Mouse (Mus musculus): Measurements from ENCODE around the gene Adgra1. TPM values are rescaled to one million over a fixed set of nuclear protein-coding genes. Genes with fewer than 3 reads are reported as not detected.

Gene Adgra1
- total RNA-seq (2021) = 10 to 100 TPM; 52.6 to 71.6 TPM

DNA sequence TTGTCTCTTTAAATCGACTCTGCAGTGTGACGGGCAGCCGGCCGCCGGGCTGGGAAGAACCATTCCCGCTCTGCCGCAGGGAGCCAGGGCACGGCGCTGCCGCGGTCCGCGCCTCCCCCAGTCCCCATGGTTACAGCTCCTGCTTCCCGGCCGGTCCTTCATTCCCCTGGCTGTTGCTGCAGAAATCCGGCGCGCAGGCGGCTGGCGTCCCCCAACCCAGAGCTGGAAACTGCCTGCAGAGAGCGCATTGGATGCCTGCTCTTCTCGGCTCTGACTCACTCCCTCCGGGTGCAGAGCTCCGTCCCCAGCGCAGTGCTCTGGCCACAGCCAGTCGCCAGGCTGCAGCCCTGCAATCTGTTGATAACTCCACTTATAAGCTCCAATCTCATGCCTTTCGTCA is at the start of gene Adgra1:
Gene Adgra1, plus strand, starts transcription at position 139 of the 400 bp plus-strand sequence.
- DNase-seq (ENCODE audit: low spot score in 2 of 2) = peak; percentile 88 to 96
- intact Hi-C loops (cut with DNase I) = loop anchor here (5.0 kb wide), 1 partner anchor 87 kb away; no protein-coding TSS in a partner anchor

- intact Hi-C loops (cut with DNase I) = no loop called here
- no peak for DNase-seq (ENCODE audit: low spot score in 2 of 2)
Observed at GRCm38 (mm10) chr7:139787382-139787781, 46.6 kb upstream of the Adgra1 start.

DNA sequence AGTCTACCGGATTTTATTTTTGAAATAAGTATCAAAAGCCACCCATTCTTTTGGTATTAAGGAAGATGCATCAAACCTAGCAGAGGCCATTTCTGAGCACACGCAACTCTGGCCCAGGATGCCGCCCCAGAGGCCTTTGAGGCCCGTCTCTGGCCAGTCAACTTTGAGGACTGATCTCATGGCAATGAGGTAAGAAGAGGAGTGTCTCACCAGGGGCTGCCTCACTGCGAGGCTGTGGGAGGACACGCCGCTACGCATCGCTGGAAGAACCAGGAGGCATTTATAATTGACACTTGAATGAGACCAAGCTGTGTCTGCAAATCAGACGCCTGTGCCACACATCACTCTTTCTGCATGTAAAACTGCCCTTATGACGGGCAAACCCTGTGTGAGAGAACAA is 45.0 kb upstream of the Adgra1 start:
- no peak for DNase-seq (ENCODE audit: low spot score in 2 of 2)
- intact Hi-C loops (cut with DNase I) = no loop called here

- intact Hi-C loops (cut with DNase I) = loop anchor here (5.0 kb wide), 1 partner anchor 82 kb away; no protein-coding TSS in a partner anchor
- DNase-seq (ENCODE audit: low spot score in 2 of 2) = no peak
Observed at GRCm38 (mm10) chr7:139789718-139790117, 44.3 kb upstream of the Adgra1 start.

- intact Hi-C loops (cut with DNase I) = loop anchor here (5.0 kb wide), 1 partner anchor 84 kb away; no protein-coding TSS in a partner anchor
- peak; percentile 45 to 86 for DNase-seq (ENCODE audit: low spot score in 2 of 2)
Observed at GRCm38 (mm10) chr7:139791601-139792000, 42.4 kb upstream of the Adgra1 start.

- intact Hi-C loops (cut with DNase I) = no loop called here
- no peak for DNase-seq (ENCODE audit: low spot score in 2 of 2)
Observed at GRCm38 (mm10) chr7:139795004-139795605, 38.9 kb upstream of the Adgra1 start.

DNA sequence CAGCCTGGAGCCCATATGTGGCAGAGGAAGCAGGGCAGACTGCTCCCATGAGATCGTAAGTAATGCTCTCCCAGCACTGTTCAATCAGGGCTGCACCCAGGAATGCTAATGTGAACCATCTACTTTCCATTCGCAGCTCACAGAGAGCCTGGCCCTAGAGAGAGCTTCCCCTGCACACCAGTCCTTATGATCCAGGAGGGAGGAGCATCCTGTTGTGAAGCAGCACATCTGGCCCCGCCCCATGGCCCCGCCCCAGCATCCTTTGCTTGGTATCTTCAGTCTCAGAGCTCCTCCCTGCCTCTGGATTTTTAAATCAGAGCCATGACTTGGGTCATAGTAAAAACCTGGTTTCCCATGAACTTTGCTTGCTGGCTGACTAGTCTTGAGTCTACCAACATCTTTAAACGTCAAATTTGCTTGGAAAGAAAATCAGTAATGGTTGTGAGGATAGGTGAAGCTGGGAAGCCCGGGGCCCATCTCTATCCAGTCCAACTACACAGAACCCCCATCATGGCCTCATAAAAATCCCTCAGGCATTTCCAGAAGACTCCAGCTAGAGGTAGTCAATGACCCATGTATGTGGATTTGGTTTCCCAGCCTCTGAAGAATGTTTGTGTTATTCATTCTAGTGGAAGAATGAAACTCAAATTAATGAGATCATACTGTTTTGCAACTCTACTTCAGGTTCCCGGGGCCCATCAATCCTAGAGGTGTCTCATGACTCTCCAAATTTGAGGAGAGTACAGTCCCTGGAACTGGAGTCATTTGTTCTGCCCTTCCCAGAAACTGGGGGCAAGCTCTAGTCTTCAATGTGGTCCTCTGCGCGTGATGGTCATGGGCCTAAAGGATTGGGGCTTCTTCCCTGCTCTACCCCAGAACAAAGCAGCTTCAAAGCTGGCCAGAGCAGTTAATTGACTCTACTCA is 36.5 kb upstream of the Adgra1 start:
- peak in 1 of 2 experiments; percentile 8 for DNase-seq (ENCODE audit: low spot score in 2 of 2)
- intact Hi-C loops (cut with DNase I) = no loop called here

GRCm38 (mm10) chr7:139806175-139806601 is 27.8 kb upstream of the Adgra1 start:
- intact Hi-C loops (cut with DNase I) = no loop called here
- DNase-seq (ENCODE audit: low spot score in 2 of 2) = peak; percentile 12 to 75

- intact Hi-C loops (cut with DNase I) = no loop called here
Observed at GRCm38 (mm10) chr7:139810036-139810435, 23.9 kb upstream of the Adgra1 start.

GRCm38 (mm10) chr7:139811706-139812105 is 22.3 kb upstream of the Adgra1 start:
- peak in 1 of 2 experiments; percentile 39 for DNase-seq (ENCODE audit: low spot score in 2 of 2)
- intact Hi-C loops (cut with DNase I) = no loop called here

More at GRCm38 (mm10) chr7:139810036-139810435, 23.9 kb upstream of the Adgra1 start:
- no peak for DNase-seq (ENCODE audit: low spot score in 2 of 2)

DNA sequence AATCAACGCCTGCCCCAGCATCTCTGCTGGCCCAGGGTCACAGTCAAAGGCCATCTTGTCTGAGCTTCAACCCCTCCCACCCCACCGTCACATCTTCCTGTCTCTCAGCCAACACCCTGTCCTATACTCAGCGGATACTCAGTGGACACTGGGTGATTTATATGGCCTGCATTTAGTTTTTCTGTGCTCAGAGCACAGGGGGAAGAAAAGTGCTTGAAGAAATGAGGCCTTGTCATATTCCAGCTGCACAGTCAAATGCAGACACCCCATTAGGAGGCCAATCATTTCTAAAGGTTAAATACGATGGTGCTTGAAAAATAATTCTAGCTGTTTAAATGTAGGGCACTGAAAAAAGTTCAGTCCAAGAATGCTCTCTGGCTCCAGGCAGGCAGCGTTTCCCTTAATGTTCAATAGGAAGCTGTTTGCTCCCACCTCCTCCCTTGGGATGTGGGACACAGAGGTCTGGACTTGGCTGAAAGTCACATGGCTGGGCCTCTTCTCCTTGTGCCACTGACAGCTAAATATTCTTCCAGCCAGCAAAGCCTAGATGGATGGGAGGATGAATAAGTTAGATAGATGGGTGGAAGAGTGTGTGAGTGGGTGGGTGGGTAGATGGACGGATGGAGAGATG is 20.3 kb upstream of the Adgra1 start:
- intact Hi-C loops (cut with DNase I) = no loop called here
- DNase-seq (ENCODE audit: low spot score in 2 of 2) = no peak

GRCm38 (mm10) chr7:139822301-139823010 is 11.5 kb upstream of the Adgra1 start:
- peak in 1 of 2 experiments; percentile 73 for DNase-seq (ENCODE audit: low spot score in 2 of 2)
- intact Hi-C loops (cut with DNase I) = no loop called here

DNA sequence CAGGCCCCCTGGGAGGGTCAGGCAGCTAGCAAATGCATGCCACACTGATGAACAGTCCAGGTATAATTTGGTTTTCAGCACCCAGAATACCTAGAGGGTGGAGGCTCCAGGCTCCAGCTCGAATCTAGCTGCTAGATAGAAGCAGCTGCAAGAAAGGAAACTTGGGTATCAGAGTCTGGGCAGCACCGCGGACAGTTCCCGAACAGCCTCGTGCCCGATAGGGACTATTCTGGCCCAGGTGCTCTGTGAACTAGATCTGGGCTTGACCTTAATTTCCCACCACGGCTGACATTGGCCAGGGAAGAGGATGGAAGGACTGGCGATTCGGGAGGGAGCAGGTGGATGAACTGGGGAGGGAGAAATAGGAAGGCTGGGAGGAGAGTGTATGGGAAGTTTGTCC is 6.3 kb upstream of the Adgra1 start:
- intact Hi-C loops (cut with DNase I) = no loop called here
- DNase-seq (ENCODE audit: low spot score in 2 of 2) = no peak

DNA sequence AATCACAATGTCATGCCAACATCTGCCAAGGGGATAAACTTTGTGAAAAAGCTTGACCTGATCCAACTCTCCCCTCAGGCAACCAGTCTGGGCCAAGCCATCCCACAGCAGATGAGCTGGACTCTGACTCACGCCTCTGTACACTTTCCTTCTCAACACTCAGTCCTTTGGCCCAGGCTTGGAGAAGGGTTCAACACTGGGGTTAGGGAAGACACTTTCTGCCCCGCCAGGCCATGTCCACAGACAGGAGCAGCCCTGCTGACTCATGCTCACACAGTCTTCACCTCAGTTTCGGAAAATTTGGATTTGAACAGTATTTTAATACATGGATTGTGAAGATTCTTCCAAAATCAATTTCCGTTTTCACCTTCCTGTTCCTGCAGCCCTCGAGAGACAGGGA is 442 bp upstream of the Adgra1 start:
- peak in 1 of 2 experiments; percentile 32 for DNase-seq (ENCODE audit: low spot score in 2 of 2)
- intact Hi-C loops (cut with DNase I) = loop anchor here (5.0 kb wide), 1 partner anchor 86 kb away; no protein-coding TSS in a partner anchor

DNA sequence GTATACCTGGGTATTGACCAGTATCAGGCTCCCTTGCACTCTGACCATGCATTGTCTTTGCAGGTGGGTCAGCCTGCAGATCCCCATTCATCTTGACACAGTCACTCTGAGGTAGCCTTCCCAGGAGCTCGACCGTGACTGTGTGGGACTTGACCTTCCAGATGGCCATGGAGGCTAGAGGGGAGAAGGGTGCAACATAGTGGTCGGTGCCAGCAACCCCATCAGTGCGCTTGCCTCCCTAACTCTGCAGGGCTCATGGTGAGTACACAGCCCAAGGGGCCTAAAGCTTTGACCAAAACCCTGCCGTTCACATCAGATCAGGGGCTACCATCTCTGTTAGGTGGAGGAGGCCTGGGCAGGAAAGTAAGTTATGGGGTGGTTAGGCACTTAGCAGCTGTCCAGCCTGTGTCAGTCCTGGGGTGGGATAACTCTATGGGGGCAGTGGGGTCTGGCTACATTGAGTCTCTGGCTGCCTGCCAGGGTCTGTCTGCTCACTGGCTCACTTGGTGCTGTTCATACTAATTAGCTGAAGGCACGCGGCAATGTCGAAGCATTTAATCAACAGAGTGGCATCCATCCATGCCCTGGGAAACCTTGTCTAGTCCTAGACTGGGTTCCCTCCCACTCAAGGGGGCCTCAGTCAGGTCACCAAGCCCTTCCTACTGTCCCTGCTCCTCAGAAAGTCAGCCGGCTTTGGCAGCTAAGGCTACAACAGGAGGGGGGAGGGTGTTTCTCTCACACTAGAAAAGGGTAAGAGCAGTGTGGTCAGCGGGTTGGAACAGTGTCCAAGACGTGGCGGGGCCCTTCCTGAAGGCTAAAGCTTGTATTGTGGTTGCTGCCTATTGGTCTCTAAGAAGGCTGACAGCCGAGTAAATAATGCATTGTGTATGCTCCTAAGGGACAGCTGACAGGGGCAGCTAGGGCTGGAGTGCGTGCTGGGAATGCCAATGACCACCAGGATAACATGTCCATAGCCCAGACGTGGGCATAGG is 1.5 kb downstream of the Adgra1 start:
- intact Hi-C loops (cut with DNase I) = no loop called here
- peak in 1 of 2 experiments; percentile 44 for DNase-seq (ENCODE audit: low spot score in 2 of 2)

DNA sequence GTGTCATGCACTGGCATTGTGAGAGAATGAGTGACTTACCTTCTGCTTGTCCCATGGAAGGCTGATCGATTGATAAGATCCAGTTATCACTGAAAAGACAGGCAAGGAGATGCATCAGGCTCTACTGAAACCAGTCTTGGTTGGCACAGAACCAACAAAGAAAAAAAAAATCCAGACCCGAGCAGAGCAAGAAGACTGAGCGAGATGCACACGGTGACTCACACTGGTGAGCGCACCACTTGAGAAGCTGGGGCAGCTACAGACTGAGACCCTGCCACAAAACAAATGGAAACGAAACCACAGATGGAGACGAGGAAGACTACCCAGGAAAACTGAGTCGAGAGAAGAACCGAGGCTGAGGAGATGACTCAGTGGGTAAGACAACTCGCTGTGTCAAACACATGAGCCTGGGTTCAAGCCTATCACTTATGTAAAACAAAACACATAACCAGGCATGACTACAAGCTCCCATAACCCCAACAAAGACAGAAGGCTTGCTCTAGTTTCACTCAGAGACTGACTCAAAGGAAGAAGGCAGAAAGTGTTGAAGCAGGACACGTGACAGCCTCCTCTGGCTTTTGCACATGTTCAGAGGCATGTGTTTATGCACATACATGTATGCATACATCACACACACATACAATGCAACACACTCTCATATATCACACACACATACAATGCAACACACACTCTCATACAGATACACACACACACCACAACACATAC is 6.6 kb downstream of the Adgra1 start:
- DNase-seq (ENCODE audit: low spot score in 2 of 2) = peak in 1 of 2 experiments; percentile 43
- intact Hi-C loops (cut with DNase I) = loop anchor here (5.0 kb wide), 1 partner anchor 138 kb away; no protein-coding TSS in a partner anchor

DNA sequence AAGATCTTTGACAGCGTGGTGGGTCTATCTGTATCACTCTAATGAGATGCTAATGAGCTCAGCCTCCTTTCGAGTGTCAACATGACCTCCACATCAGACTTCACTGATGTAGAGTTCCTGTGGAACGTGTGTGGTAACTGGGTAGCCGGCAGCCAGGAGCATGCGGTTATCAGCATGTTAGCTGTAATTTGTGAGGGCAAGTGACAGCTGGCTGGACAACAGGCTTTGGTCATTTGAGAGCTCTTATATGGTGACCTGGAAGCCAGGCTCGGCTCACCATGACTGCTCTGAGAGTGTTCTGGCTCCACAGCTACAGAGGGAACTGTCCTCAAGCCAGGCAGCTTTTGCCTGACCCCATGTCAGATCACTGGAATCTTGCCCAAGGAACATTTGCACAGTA is 8.4 kb downstream of the Adgra1 start:
- DNase-seq (ENCODE audit: low spot score in 2 of 2) = no peak
- intact Hi-C loops (cut with DNase I) = loop anchor here (5.0 kb wide), 1 partner anchor 140 kb away; no protein-coding TSS in a partner anchor

Data from left cerebral cortex, postnatal 25 days (tissue).